Mouse (Mus musculus) retina, adult 2 months (tissue): Measurements from ENCODE around the gene Tmppe.
"Not testable (repeated sequence)": the region's sequence is repeated elsewhere in the genome, so short reads cannot be mapped to it uniquely, and the experiment has no call there.

Experiments used
- DNase-seq: peaks from one replicate; pipeline ENCODE4 v3.0.0-alpha.2; 2012; ENCODE audit warnings: low read depth, low spot score

Gene Tmppe

DNA sequence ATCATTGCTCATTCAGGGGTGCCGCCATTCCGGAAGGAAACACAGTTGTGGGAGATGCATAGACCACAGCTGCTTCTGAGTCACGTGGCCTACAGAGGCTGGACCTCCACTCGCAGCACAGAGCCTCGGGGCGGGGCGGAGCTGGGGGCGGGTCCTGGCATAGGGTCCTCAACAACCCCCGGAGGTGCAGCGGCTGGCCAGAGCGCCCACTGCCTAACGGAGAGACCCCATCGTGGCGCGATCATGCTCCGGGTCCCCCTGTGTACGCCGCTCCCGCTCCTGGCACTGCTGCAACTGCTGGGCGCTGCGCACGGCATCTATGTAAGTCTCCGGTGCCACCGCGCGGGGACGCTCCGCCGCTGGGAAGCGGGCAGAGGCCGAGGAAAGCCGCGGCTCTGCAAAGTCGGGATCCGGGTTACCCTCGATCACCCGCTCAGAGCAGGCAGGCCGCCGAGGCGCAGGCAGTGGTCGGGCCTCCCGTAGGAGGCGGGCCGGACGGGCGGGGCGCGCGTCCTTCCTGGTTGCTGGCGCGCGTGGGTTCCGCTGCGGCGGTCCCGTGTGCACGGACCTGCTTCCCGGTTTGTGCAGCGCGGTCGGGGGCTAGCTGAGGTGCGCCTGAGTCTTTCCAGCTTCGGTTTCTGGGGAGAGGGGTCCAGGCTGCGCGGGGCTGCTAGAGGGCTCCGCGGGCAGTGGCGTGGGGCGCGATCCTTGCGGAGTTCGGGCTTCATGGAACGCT, at the start of gene Tmppe, which contains the start of gene Glb1:
Gene Tmppe (plus strand): TSS at position 157 of the 736 bp plus-strand sequence.
Gene Glb1 (plus strand): TSS at position 128 of the 736 bp plus-strand sequence.
- DNase-seq: no peak

DNA sequence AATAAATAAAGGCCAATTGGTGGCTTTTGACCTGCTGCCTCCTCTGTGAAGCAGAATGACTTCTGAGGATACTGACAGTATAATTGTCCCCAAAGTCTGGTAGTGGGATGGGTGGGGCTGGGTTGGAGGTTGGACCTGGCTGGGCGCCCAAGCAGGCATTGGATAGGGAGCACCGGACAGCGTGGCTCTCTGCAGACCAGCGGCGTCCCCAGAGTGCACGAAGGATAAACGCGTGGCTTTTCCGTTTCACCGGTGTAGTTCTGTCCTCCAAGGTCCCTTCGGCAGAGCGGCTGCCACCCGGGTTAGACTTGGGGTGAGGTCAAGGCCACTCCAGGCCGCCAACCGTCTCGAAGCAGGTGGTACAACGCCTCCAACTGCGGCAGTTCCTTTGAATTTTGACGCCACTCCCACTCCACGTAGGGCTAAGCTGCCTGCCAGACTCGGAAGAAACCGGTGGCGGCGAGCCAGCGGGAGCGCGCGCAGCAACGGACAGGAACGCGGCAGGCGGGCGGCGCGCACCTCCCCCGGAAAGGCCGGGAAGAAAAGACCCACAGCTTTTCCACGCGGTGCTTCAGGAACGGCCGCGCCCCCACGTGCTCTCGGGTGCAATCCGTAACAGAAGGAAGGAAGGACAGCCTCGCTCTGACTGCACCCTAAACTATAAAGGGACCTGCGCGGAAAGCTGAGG, 33.0 kb upstream of the Tmppe start:
- DNase-seq: no peak

DNA sequence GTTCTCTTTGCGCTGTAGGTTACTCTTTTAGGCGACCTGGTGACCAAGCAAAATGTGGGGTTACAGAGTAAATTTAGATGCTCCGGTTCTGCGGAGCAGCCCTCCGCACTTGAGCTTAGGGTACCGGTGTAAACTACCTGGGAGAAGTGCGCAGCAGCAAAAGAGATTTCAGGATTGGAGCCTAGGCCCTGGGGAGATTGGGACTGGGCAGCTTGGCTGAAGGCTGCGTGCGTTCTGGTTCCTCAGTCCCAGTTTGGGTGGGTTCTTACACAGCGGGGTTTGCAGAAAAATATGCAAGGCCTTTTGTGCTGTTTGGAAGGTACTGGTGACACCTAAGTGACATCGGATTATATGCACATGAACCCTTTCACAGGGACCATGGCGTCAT, 32.4 kb upstream of the Tmppe start:
- no peak for DNase-seq

DNA sequence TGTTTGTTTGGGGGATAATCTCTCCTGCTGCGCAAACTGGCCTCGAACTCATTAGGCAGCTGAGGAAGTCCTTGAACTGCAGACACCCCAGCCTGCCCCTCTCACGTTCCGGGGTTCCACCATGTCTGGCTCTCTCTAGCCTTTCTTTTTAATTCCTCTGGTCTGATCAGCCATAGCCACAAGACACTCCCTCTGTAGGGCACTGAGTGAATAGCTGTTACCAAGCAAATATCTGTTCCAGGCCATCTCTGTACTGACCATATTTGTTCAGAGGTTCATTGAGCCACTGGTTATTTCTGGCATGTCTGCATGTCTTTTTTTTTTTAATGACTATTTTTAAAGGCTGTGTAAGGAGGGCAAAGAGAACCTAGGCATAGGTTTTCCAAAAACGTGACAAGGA, 31.5 kb upstream of the Tmppe start:
- DNase-seq: not testable (repeated sequence)

DNA sequence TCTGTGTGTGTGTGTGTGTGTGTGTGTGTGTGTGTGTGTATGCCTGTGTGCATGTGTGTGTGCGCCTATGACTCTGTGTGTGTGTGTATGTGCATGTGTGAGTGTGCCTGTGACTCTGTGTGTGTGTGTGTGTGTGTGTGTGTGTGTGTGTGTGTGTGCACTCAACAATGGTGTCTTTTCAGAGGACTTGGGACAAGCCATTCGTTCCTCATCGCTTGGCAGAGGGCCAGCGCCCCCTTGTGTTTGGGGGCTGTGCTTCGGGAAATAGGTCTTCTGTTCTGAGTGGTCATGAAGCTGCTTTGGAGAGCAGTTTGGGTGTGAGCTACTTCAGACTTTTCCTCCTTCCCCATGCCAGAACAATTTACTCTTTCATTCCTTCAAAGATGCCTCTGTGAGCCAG, 29.2 kb upstream of the Tmppe start:
- not testable (repeated sequence) for DNase-seq

DNA sequence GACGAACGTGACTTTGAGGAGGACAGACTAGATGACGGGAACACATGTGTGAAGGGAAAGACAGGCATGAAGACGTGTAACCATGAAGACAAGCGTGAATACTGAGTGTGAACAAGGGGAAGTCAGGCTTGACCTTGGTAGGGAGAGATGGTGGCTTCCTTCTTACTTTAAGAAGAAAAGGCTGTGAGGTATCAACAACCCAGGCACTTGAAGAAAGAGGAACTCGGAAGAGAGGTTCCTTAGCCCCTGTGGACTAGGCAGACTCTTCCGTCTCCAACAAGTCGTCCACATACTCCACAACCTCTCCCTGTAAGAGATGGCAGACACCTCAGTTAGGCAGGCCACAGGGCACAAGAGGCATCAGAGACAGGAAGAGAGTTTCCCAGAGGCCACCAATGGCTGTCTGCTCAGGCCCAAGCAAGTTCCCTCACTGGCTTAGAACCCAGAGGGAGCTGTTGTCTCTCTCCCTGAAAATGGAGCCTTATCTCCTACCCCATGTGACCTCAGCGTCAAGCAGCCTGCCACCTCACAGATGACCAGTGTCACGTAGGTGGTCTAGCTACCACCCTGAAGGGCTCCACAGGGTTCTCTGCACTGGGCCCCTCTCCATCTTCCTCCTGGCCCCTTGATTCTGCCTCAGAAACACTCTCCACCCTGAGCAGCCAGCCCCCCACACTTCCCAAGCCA, 25.5 kb upstream of the Tmppe start:
- DNase-seq: no peak

DNA sequence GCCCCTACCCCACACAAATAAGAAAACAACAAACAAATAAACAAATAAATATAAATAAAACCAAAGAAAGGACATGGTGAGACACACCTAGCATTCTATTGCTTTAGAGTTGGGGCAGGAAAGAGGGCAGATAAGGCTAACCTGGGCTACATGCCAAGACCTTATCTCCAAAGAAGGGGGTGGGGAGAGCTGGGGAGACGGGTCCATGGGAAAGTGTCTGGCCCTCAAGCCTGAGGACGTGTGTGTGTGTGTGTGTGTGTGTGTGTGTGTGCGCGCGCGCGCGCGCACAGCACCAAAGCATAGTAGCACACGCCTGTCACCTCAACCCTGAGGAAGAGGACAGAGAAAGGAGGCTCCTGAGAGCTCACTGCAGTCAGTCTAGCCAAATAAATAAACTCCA, 23.7 kb upstream of the Tmppe start:
- DNase-seq: no peak

DNA sequence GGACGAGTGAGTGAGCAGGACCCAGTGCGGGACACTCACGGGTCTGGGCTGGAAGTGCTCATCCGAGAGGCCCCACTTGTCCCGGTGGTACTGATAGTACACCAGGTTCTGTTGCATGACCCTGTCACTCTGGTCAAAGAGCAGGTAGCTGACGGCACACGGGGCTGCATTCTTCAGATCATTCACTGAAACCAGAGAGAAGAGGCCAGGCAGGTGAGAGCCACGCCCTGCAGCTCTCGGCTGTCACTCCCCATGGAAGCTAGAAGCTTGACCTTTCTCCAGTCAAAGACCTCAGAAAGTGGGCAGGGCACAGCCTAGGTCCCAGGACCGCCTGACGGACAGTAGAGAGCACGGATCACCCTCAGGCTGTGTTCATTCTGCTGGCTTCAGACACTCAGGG, 21.0 kb upstream of the Tmppe start:
- DNase-seq: no peak

DNA sequence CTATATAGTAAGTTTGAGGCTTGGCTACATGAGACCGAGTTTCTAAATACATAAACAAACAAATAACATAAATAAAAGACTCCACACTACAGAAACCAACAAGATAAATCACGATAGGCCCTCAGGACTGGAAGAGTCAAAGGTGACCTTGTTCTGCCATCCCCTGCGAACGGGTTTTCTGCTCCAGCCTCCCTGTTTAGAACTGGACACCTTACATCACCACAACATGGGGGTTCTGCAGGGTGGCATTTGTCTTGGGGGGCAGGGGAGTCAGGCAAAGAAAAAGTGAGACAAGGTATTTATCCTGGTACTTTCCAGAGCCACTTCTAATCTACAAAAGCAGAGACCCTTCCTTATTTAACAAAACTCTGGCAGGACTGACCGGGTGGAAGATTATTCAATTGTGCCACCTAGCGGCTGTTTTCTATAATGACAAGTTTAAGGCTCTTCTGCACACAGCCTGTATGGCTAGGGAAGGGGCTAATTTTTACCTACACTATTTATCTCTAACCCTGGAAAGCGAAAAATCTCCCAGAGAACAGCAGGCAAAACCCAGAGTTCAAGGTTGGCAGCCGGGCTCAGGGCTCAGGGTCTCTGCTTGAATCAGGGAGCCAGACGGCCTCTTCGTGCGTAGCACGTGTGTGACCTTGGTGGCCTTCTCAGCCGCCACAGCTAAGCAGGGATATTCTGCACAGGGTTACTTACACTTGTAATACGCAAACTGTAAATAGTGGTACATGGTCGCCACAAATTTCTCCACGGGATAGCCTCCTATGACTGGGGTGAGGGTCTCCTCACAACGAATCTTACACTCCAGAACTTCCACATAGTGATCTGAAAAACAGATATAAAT, 19.8 kb upstream of the Tmppe start:
- no peak for DNase-seq

DNA sequence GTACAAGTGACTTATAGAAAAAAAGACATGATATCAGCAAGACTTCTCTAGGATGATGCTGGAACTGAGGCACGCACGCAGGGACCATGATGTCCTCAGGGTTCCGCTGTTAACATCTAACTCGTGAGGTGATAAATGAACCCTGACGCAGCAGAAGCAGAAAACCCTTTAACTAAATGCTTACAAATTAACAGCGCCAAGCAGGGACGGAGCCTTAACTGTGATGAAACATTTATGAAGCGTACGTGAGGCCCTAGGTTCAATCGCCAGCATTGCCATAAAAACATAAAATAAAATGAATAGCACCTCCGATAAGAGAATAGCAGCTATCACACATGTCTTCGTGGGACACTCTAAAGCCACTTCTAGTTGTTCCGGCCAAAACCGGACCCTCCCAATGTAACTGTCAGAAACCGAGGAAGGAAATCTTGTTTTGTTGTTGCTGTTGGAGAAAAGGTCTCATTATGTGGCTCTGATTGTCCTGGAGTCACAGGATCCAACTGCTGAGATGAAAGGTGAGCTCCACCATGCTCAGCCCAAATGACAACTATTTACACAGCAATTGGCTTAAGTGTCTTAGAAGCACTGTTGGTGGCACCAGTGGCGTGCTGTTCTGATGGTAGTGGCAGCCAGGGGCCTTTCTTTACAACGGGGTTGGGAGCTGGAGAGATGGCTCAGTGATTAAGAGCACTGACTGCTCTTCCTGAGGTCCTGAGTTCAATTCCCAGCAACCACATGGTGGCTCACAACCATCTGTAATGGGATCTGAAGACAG, 17.8 kb upstream of the Tmppe start:
- DNase-seq: no peak

DNA sequence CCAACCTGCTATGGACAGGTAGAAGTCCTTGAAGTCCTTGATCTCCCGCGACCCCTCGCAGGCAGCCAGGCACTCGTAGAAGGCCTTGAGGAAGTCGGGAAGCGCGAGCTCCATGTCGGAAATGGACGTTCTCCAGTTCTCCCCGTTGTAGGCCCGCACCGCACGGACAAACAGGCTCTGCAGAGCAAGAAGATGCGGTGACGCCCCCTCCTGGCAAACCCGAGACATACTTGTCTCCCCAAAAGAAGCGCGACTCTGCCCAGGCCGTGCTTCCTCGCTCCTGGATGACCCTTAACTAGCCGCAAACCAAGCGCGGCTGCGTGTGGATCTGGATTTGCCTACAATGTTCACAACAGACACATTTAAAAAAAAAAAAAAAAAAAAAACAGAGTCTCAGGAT, 16.2 kb upstream of the Tmppe start:
- DNase-seq: no peak

DNA sequence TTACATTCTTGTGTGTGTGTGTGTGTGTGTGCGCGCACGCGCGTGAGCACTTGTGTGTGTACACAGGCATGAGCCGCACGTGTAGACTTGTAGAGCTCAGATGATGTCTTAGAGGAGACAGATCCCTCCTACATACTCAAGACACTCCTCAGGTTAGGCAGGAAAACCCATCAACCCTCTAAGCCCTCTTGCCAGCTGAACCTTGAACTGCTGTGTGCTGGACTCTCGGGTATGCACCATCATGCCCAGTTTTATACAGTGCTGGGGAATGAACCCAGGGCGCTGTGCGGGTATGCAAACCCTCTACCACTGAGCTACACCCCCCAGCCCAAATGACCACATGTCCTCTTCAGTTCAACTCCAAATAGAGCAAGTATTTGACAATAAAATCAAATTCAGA, 15.7 kb upstream of the Tmppe start:
- DNase-seq: no peak

DNA sequence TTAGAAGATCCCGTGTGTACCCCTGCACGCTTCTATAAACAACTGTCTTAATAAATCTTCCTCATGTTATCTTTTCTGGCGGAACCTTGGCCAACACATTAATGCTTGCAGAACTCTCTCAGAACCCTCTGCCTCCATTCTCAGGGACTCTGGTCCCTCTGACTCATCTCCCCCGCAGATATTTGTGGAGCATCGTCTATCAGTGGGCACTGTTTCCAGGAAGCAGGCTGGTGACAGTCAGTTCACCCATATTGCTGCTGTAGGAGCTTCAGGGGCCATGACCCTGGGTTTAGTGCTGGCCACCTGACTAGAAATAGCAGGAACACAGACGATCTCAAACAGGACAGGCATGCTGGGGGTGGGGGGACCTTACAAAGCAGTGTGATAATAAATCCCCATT, 13.8 kb upstream of the Tmppe start:
- DNase-seq: no peak

DNA sequence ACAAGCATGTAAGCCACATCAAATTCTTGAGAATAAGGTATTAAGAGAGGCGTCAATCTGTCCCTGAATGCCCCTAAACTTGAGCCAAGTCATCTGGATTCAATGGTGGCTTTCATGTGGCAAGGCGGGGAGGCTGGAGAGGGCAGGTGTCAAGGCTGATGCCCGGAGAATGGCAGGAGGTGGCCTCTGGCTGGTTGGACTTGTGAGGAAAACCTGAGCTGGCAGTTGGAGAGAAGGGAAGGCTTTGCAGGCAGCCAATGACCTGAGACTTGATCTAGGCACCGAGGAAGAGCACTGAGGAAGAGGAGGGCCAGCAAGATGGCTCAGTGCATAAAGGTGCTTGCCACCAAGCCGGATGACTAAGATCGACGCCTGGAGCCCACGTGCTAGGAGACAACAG, 12.6 kb upstream of the Tmppe start:
- DNase-seq: no peak

DNA sequence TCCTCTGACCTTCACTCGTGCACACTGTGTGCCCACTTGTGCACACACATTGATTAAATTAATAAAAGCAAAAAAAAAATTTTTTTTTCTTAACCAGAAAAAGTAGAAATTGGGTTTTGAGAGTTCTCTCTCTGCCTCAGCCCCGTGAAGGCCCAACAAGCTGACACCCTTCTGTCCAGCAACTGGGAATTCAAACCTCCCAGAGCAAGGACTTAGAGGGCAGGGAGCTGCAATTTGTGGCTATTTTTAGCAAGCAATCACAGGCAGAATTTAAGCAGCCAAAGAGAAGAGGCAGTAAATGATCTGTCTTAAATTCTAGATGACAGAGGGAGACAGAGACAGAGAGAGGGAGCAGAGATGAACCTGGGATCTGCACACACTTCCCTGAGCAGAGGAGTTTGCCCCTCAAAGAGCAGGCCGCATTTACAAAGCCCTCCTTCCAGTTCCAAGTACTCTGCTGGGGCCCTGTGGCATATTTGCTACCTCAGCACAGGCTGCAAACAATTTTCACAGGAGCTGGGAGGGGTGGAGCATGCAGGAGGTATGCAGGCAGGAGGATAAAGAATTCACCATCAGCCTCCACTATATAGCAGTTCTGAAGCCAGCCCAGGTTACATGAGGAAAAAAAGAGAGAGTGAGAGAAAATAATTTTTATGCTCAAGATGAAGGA, 12.1 kb upstream of the Tmppe start:
- no peak for DNase-seq

DNA sequence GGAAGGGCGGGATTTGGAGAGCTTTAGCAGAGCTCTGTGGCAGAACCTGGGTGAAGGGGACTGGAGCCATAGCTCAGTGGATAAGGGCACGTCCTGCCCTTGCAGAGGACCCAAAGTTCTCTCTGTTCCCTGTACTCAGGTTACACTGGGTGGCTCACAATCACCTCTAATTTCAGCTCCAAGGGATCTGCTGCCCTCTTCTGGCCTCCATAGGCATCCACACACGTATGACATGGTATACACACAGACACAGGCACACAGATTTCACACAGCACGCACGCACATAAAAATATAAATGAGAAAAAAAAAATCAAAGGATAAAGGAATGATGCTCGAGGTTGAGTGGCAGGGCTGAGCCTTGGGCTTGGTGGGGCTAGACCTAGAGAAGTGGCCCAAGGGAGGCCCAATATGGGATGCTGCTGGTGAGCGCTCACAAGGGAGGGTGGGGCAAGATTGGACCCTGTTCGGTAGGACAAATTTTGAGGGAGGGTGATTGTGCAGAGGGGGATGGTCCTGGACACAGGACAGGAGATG, 11.5 kb upstream of the Tmppe start:
- no peak for DNase-seq

DNA sequence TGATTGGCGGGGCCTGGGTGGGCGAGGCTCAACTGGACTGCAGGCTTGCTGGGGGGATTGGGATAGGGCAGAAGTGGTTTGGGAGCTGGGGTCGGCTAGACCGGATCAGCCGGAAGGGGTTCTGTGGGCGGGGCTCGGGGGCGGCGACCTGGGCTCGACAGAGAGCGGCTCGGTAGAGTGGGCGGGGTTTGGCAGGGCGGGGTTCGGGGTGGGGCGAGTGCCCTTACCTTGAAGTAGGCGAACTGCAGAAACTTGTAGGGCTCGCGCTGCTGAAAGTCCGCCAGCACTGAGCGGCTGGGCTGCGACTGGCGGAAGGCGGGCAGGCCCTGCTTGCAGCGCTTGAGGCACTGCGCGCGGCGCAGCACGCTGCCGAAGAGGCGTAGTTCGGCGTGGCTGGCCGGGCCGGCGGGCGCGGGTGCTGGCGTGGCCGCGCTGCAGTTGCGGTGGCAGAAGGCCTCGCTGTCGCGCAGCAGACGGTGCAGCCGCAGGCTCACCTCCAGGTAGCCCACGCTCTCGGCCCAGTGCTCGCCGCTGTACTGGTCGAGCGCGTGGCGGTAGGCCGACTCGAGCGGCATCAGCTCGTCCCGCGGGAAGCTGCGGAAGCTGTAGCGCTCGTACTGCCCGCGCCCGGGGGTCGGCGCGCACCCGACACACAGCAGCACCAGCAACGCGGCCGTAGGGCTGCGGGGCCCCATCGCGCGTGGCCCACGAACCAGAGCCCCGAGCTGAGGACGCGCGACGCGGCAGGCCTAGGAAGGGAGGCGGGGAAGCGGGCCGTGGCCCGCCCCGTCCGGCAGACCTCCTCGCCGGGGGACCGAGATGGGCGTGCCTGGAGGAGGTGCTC, 10.8 kb upstream of the Tmppe start, which contains the start of gene Crtap:
Gene Crtap (minus strand): TSS at position 771 of the 844 bp plus-strand sequence.
- no peak for DNase-seq

DNA sequence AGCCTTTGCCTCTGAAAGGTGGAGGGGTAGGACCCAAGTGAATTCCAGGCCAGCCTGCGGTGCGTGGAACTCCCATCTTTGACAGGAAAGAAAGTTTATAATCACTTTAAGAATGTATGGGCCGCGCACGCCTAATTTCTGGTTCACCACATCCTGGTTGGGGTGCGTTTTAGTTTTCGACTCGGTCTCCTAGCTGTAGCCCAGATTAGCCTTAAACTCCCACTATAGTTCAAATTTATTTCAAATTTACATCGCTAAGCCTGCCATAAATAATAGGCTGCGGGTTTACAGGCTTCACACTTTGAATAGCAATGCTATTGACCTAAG, 10.2 kb upstream of the Tmppe start:
- no peak for DNase-seq

DNA sequence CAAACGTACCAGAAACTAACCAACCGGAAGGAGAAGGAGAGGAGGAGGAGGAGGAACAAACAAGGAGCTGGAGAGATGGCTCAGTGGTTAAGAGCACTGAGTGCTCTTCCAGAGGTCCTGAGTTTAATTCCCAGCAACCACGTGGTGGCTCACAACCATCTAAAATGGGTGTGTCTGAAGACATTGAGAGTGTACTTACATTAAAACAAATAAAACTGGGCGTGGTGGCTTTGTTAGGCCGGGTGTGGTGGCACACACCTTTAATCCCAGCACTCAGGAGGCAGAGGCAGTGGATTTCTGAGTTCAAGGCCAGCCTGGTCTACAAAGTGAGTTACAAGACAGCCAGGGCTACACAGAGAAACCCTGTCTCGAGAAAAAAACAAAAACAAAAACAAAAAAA, 6.8 kb upstream of the Tmppe start:
- not testable (repeated sequence) for DNase-seq
